Mouse (Mus musculus) kidney, adult 2 months (tissue): Measurements from ENCODE around the gene Rps6ka3. TPM values are rescaled to one million over a fixed set of nuclear protein-coding genes. Genes with fewer than 3 reads are reported as not detected.

ENCODE experiments used
- DNase-seq: peaks from one replicate; pipeline ENCODE4 v3.0.0; 2021
- H3K27ac ChIP-seq: fragments of 200-500 bp; 2 replicates; pipeline ENCODE4 v1.5.1; 2012; ENCODE audit warnings: low read depth, low read length, control low read depth, inconsistent platforms; ENCODE audit not compliant: insufficient read depth
- H3K27me3 ChIP-seq: fragments of 200-500 bp; replicated peaks from 2 replicates; pipeline ENCODE4 v1.6.1; 2012; ENCODE audit warnings: mild to moderate bottlenecking, moderate library complexity, low read length, inconsistent platforms; ENCODE audit not compliant: control insufficient read depth, insufficient read depth
- H3K36me3 ChIP-seq: fragments of 200-500 bp; 2 replicates; pipeline ENCODE4 v1.6.1; 2012; ENCODE audit warnings: mild to moderate bottlenecking, moderate library complexity, low read length, inconsistent platforms; ENCODE audit not compliant: control insufficient read depth, insufficient read depth
- H3K4me1 ChIP-seq: fragments of 200-500 bp; 2 replicates; pipeline ENCODE4 v1.6.1; 2011; ENCODE audit warnings: low read length; ENCODE audit not compliant: control insufficient read depth, insufficient read depth
- H3K4me3 ChIP-seq: fragments of 200-500 bp; 2 replicates; pipeline ENCODE4 v1.5.1; 2011; ENCODE audit warnings: mild to moderate bottlenecking, low read depth, low read length, control low read depth; ENCODE audit not compliant: insufficient read depth
- CTCF ChIP-seq: fragments of 200-500 bp; conservative IDR thresholded peaks from 2 replicates; pipeline ENCODE4 v1.5.1; 2011; ENCODE audit warnings: low read depth, mild to moderate bottlenecking, control low read depth, low read length, moderate library complexity, mixed read lengths; ENCODE audit not compliant: insufficient read depth, insufficient read length
- POLR2A ChIP-seq: fragments of 200-500 bp; IDR thresholded peaks from one replicate; pipeline ENCODE4 v1.6.1; 2011; ENCODE audit warnings: low read depth, low read length, control low read depth
- WGBS: fragments of 180-500 bp; shearing (Covaris S2); methylation state at CpG from one replicate; pipeline ENCODE4 v1.1.7; 2018; 5-methylcytosine and 5-hydroxymethylcytosine counted together
- polyA plus RNA-seq: library from polyadenylated mRNA; depleted of rRNA; stranded (reverse); fragments of >200 nt; gene quantifications from 2 replicates; pipeline ENCODE4 v1.2.3, GENCODE M21; 2012

The Rps6ka3 gene
- polyA plus RNA-seq, 1 experiment = 14.6 TPM

DNA sequence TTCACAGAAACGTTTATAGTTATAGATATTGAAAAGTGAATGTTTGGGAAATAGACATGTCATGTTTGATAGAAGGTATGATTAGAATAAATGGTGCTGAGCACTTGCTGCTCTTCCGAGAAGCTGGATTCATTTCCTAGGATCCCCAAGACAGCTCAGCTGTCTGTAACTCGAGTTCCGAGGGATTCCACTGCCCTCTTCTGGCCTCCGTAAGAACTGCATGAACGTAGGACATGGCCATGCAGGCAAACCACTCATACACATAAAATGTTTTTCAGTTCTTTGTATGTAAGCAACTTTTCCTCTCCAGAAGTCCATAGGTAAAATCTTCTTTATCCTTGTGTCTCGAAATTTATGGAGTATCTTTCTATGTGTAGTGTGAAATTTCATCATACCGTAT, 111.2 kb downstream of the Rps6ka3 start:
- Histone ChIP-seq H3K4me3 (no peak overlapping the region), H3K27me3 (no peaks in the 10 kb centered on the region), H3K36me3 (no peaks in the 10 kb centered on the region), H3K4me1 (no peaks in the 10 kb centered on the region), H3K27ac (no peak overlapping the region)
- DNase-seq = peak; percentile 64
- WGBS = 23% methylated on average over 8 of the region's 8 CpGs
- no peak for TF ChIP-seq POLR2A
- TF ChIP-seq CTCF = peak; percentile 72

DNA sequence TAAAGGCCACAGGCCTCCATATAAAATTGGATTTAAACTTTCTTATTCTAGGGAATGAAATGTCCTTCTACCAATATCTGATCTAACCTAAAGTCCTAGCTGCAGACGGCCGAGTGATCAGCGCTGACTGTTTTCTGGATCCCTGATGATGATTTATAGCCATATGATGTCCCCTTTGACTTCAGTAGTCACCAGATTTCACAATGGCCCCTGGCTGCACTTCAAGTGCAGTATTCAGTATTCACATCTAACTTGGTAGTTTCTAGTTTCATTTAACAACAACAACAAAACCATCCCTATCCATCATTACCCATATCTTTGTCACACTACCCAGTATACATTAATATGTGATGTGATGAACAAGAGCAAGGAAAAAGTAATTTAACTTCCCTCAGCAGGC, 154.4 kb downstream of the Rps6ka3 start:
- WGBS = 73% methylated on average over 3 of the region's 3 CpGs
- no peaks in the 10 kb centered on the region for H3K4me1 ChIP-seq
- no peak for TF ChIP-seq CTCF
- no peak for TF ChIP-seq POLR2A
- no peak for DNase-seq
- H3K4me3 ChIP-seq = no peak overlapping the region
- H3K27me3 ChIP-seq = no peaks in the 10 kb centered on the region
- H3K27ac ChIP-seq = no peak overlapping the region
- H3K36me3 ChIP-seq = peaks cover 2% of the 10 kb centered on the region; the same call in 1 of the 2 replicates

DNA sequence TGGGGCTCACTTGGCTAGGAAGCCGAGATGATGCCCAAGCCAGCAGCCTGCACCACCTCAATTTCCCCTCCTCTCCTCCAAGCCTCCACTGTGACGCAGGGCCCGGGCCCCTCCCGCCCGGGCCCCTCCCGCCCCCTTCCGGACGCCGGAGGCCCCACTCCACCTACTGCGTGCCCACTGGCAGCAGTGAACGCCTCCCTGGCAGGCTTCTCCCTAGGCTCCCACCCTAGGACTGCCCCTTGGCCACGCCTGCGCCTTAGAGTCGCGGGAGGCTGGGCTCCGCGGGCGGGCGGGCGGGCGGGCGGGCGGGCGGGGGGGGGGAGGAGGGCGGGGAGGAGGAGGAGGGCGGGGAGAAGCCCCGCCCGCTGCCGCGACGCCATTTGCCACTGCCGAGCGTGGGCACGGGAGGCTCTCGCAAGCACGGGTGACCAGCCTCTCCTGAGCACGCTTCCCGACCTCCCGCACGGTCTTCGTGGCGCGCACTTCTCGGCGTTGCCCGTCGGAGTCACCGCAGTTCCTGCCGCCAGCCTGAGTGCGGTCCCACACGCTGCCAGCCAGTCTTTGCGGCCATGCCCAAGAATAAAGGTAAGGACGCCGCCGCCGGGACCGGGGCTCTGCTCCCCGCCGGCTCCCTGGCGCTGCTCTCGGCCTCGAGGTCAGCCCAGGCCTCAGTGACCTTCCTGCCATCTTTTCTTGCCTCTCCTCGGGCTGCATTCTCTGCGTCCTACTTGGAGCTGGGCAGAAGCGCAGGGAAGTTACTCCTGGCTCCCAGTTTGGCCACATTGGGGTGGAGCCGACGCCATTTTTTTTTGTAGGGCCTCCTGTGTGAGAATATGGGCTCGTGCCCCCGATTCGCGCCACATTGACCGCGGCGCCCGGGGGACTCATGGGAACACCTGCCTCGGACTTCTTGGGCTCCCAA, 162.0 kb downstream of the Rps6ka3 start, which contains the start of gene Eif1ax:
TSS of gene Eif1ax (plus strand) at position 348 of the 922 bp plus-strand sequence.
- no peaks in the 10 kb centered on the region for H3K4me1 ChIP-seq
- H3K4me3 ChIP-seq = peak within 1 kb of the TSS; percentile 93
- under 1% methylated on average over 49 of the region's 76 CpGs for WGBS
- H3K36me3 ChIP-seq = no peaks in the 10 kb centered on the region
- H3K27me3 ChIP-seq = no peaks in the 10 kb centered on the region
- TF ChIP-seq CTCF (no peak), POLR2A (peak; percentile 56)
- peak; percentile 88 for DNase-seq
- H3K27ac ChIP-seq = peak within 1 kb of the TSS; percentile 57

DNA sequence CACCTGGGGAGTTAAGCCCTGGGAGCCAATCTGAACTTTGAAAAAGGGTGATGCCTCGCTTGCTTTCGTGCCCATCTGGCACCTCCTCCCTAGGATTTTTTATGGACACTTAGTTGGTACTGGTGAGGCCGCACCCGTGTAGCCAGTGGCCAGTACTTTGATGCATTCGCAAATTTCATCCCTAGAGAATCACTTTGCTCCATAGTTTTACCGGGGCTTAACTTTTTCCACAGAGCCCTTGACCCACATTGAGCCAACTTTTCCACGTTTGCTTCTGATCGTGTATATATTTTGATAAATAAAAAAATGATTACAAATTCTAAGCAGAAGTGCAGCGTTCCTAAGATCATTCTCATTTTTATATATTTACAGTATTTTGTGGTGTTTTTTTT, 162.6 kb downstream of the Rps6ka3 start:
- TF ChIP-seq CTCF (no peak), POLR2A (no peak)
- H3K4me1 ChIP-seq = no peaks in the 10 kb centered on the region
- WGBS = 5% methylated on average over 9 of the region's 9 CpGs
- H3K4me3 ChIP-seq = peak overlapping the region; percentile 93
- DNase-seq = no peak
- no peaks in the 10 kb centered on the region for H3K36me3 ChIP-seq
- H3K27ac ChIP-seq = 0 out of 2 replicates have a peak overlapping the region, but pooled peaks have one; percentile 24
- H3K27me3 ChIP-seq = no peaks in the 10 kb centered on the region

DNA sequence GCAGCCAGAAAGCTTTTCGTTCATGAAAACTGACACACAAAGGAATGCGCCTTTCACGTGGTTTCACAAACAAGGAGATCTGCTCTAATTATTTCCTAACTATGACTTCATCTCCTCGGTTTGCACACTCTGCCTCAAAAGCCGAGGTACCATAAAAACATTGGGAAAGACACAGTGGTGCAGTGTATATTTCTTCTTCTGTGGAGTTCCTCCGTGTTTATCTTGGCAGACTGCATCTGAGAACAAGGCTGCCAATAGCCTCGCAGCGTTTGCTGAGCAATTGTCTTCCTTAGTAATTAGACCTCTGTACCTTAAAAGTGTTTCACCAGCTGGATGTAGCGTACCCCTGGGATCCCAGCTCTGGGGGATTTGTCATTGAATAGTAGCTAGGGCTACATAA, 177.0 kb downstream of the Rps6ka3 start:
- no peak for TF ChIP-seq POLR2A
- Histone ChIP-seq H3K27ac (no peak overlapping the region), H3K4me1 (no peaks in the 10 kb centered on the region), H3K4me3 (no peak overlapping the region), H3K36me3 (no peaks in the 10 kb centered on the region), H3K27me3 (no peaks in the 10 kb centered on the region)
- DNase-seq = no peak
- 59% methylated on average over 9 of the region's 9 CpGs for WGBS

DNA sequence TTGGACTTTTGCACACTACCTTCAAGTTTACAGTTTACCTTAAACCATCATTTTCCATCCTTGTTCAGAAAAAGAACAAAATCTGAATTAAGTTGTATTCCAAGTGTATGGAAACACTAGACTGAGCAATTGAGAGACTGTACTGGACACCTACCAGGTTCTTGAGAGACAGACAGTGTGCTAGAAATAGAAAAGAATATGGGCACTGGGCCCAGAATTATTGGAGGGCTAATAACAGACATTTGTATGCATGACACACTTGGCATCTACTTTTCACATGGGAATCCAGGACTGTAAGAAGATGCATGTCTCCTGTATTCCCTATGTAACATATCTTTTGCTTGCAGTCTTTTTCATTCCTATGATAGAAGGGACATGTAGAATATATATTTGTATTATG, 178.8 kb downstream of the Rps6ka3 start:
- no peak for DNase-seq
- Histone ChIP-seq H3K36me3 (no peaks in the 10 kb centered on the region), H3K27me3 (no peaks in the 10 kb centered on the region), H3K27ac (no peak overlapping the region), H3K4me1 (no peaks in the 10 kb centered on the region), H3K4me3 (no peak overlapping the region)
- no peak for TF ChIP-seq CTCF
- no peak for TF ChIP-seq POLR2A

DNA sequence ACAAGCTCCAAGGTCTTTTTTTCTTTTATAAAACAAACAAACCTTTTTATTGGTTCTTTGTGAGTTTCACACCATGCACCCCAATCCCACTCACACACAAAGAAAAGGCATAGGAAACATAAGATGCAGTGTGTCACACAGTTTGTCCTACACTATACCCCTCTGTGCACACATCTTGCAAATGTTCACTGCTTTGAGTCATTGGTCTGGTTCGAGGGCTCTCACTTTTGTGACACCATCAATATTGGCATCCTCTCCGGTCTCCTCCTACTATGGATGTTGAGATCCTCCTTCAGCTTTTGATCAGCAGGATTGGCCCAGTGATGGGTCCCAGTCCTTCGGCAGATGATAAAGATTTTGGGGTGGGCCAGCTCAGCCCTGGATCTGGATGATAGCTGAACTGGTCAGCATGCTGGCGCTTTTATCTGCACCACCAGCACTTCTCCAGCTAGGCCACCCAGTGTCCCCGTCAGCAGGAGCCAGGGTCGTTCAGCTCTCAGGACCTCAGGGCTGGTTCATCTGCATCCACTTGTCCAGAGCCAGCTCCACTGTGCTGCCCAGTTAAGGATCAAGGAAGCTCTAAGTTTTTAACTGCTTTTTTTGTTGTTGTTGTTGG, 180.3 kb downstream of the Rps6ka3 start:
- 78% methylated on average over 6 of the region's 6 CpGs for WGBS
- Histone ChIP-seq H3K4me3 (no peak overlapping the region), H3K4me1 (no peaks in the 10 kb centered on the region), H3K36me3 (no peaks in the 10 kb centered on the region), H3K27ac (no peak overlapping the region), H3K27me3 (no peaks in the 10 kb centered on the region)
- no peak for DNase-seq
- no peak for TF ChIP-seq POLR2A
- no peak for TF ChIP-seq CTCF
